Mouse (Mus musculus) kidney, postnatal 25 days (tissue): ENCODE measurements around the gene Egf.

Experiments
- DNase-seq, 2 experiments: peaks; one replicate each; pipeline ENCODE4 v3.0.0; 2021; ENCODE audit warnings: mixed read lengths in 2 of 2

Egf gene

GRCm38 (mm10) chr3:129649586-129650292 lies 105.4 kb downstream of the Egf start:
- no peak for DNase-seq

GRCm38 (mm10) chr3:129648598-129648997 lies 106.5 kb downstream of the Egf start:
- no peak for DNase-seq

- no peak for DNase-seq
Measured at GRCm38 (mm10) chr3:129647312-129647711, 107.8 kb downstream of the Egf start.

GRCm38 (mm10) chr3:129646781-129647180 lies 108.3 kb downstream of the Egf start:
- DNase-seq: no peak

- DNase-seq: no peak
Measured at GRCm38 (mm10) chr3:129645409-129645808, 109.7 kb downstream of the Egf start.

- DNase-seq: no peak
Measured at GRCm38 (mm10) chr3:129641621-129642020, 113.5 kb downstream of the Egf start.

GRCm38 (mm10) chr3:129640211-129641000 lies 114.7 kb downstream of the Egf start:
- no peak for DNase-seq

GRCm38 (mm10) chr3:129639701-129640100 lies 115.4 kb downstream of the Egf start:
- DNase-seq: no peak

GRCm38 (mm10) chr3:129637446-129637845 lies 117.7 kb downstream of the Egf start:
- no peak for DNase-seq

GRCm38 (mm10) chr3:129634260-129634901 lies 120.7 kb downstream of the Egf start:
- DNase-seq: peak in 1 of 2 experiments; percentile 35

- DNase-seq: no peak
Measured at GRCm38 (mm10) chr3:129633518-129633917, 121.6 kb downstream of the Egf start.

- no peak for DNase-seq
Measured at GRCm38 (mm10) chr3:129631857-129632256, 123.3 kb downstream of the Egf start.

- no peak for DNase-seq
Measured at GRCm38 (mm10) chr3:129631018-129631417, 124.1 kb downstream of the Egf start.
